Mouse (Mus musculus) neural tube, embryonic 13.5 days (tissue): ENCODE measurements around the gene Ascl1. TPM values are rescaled to one million over a fixed set of nuclear protein-coding genes. Genes with fewer than 3 reads are reported as not detected.

Experiments used
- polyA plus RNA-seq: library from polyadenylated mRNA; unstranded; fragments of >200 nt; fragmentation: Nextera tagmentation; extraction: Ambion mirVana; gene quantifications from 2 replicates; pipeline ENCODE4 v1.2.1, GENCODE M21; 2015

Gene Ascl1
- polyA plus RNA-seq, 1 experiment from 2014 or later: 12.9 TPM

Other genes with a start within 250 kb of the Ascl1 start
- gene Pah, start 28.1 kb upstream of the Ascl1 start, polyA plus RNA-seq: not detected in 2 replicates